Mouse (Mus musculus) ES-E14 (cell line): Measurements from ENCODE around the gene Elf4. TPM values are rescaled to one million over a fixed set of nuclear protein-coding genes. Genes with fewer than 3 reads are reported as not detected.
"Not testable (repeated sequence)": the region's sequence is repeated elsewhere in the genome, so short reads cannot be mapped to it uniquely, and the experiment has no call there.

Experiments used
- DNase-seq: peaks from one replicate; pipeline ENCODE4 v3.0.0-alpha.2; 2013; ENCODE audit warnings: low read depth, low spot score
- H3K27ac ChIP-seq: 2 replicates; pipeline ENCODE4 v1.5.1; 2012; ENCODE audit warnings: low read depth, mild to moderate bottlenecking, low read length, moderate library complexity, mixed read lengths; ENCODE audit not compliant: poor library complexity, insufficient read depth, severe bottlenecking
- H3K36me3 ChIP-seq: 2 replicates; pipeline ENCODE4 v1.6.1; 2012; ENCODE audit warnings: mild to moderate bottlenecking, low read length, moderate library complexity, mixed read lengths; ENCODE audit not compliant: control insufficient read depth, poor library complexity, insufficient read depth, severe bottlenecking
- H3K4me1 ChIP-seq, 2 experiments: fragments of 150-350 bp in 1 of 2; sonication (generic) in 1 of 2; 2 replicates each; pipeline ENCODE4 v1.6.1; 2012; ENCODE audit warnings: low read length in 2 of 2, mild to moderate bottlenecking in 1 of 2, mixed read lengths in 1 of 2; ENCODE audit not compliant: control insufficient read depth in 2 of 2, insufficient read depth in 2 of 2, poor library complexity in 1 of 2
- H3K4me3 ChIP-seq, 2 experiments: fragments of 150-350 bp in 1 of 2; sonication (generic) in 1 of 2; 2 replicates each; pipeline ENCODE4 v1.5.1; 2012; ENCODE audit warnings: low read length in 2 of 2, low read depth in 1 of 2, mild to moderate bottlenecking in 1 of 2, mixed read lengths in 1 of 2; ENCODE audit not compliant: insufficient read depth in 1 of 2, poor library complexity in 1 of 2, severe bottlenecking in 1 of 2
- H3K9ac ChIP-seq: 2 replicates; pipeline ENCODE4 v1.6.1; 2012; ENCODE audit warnings: low read depth, mild to moderate bottlenecking, low read length, mixed read lengths; ENCODE audit not compliant: poor library complexity, insufficient read depth, severe bottlenecking
- H3K9me3 ChIP-seq: fragments of 150-350 bp; sonication (generic); 2 replicates; pipeline ENCODE4 v1.6.1; 2012; ENCODE audit warnings: low read depth, mild to moderate bottlenecking, low read length; ENCODE audit not compliant: control insufficient read depth, insufficient read depth
- CHD2 ChIP-seq: IDR thresholded peaks from 2 replicates; pipeline ENCODE4 v1.6.1; 2014; ENCODE audit warnings: mild to moderate bottlenecking, low read depth, low read length, inconsistent platforms
- HCFC1 ChIP-seq: IDR thresholded peaks from 2 replicates; pipeline ENCODE4 v1.6.1; 2012; ENCODE audit warnings: low read length, inconsistent platforms, borderline replicate concordance; ENCODE audit not compliant: insufficient read depth
- MAFK ChIP-seq: IDR thresholded peaks from 2 replicates; pipeline ENCODE4 v1.6.1; 2014; ENCODE audit warnings: mild to moderate bottlenecking, low read depth, low read length, inconsistent platforms; ENCODE audit not compliant: insufficient read depth
- ZC3H11A ChIP-seq: IDR thresholded peaks from 2 replicates; pipeline ENCODE4 v1.6.1; 2012; ENCODE audit warnings: low read depth, mild to moderate bottlenecking, inconsistent platforms, low read length, borderline replicate concordance
- ZNF384 ChIP-seq: IDR thresholded peaks from 2 replicates; pipeline ENCODE4 v1.6.1; 2012; ENCODE audit warnings: low read depth, low read length, inconsistent platforms
- in situ Hi-C, 2 experiments: fragments of 600-800 bp; cut with MboI; formaldehyde crosslinking; loops; one replicate each; pipeline ENCODE4 v1.15.1; 2025; ENCODE audit warnings: low sequenced_read_pairs in 2 of 2, inconsistent platforms in 1 of 2; ENCODE audit not compliant: unreplicated experiment in 2 of 2
- total RNA-seq: library from RNA; depleted of rRNA; stranded (reverse); fragments of 300-350 nt; gene quantifications from 2 replicates; pipeline ENCODE4 v1.2.3, GENCODE M21; 2012

The Elf4 gene
- total RNA-seq, 1 experiment, result 2.7 TPM

GRCm38 (mm10) chrX:48444677-48445076 lies 18.3 kb downstream of the Elf4 start:
- H3K4me3 ChIP-seq, result no peak overlapping the region
- no peak overlapping the region for H3K9ac ChIP-seq
- DNase-seq, result no peak
- in situ Hi-C loops, result no loop called here
- no peaks in the 10 kb centered on the region for H3K9me3 ChIP-seq
- peaks cover 0 to 5% of the 10 kb centered on the region in 2 experiments; a peak in 1 of 4 replicates for H3K4me1 ChIP-seq
- no peak overlapping the region for H3K27ac ChIP-seq
- TF ChIP-seq HCFC1 (no peak), ZC3H11A (no peak), MAFK (no peak), CHD2 (no peak)
- H3K36me3 ChIP-seq, result no peaks in the 10 kb centered on the region

GRCm38 (mm10) chrX:48441954-48442353 lies 21.0 kb downstream of the Elf4 start:
- Histone ChIP-seq H3K9me3 (no peaks in the 10 kb centered on the region), H3K9ac (no peak overlapping the region), H3K36me3 (no peaks in the 10 kb centered on the region), H3K27ac (no peak overlapping the region), H3K4me1 (peaks cover 0 to 3% of the 10 kb centered on the region in 2 experiments; a peak in 1 of 4 replicates), H3K4me3 (no peak overlapping the region)
- DNase-seq, result no peak
- in situ Hi-C loops, result no loop called here
- TF ChIP-seq ZC3H11A (no peak), HCFC1 (no peak)

GRCm38 (mm10) chrX:48441548-48441947 lies 21.4 kb downstream of the Elf4 start:
- no peak for DNase-seq
- in situ Hi-C loops, result no loop called here
- TF ChIP-seq ZC3H11A, result no peak
- TF ChIP-seq ZNF384, result no peak
- no peak overlapping the region for H3K9ac ChIP-seq
- H3K4me1 ChIP-seq, result peaks cover 0 to 3% of the 10 kb centered on the region in 2 experiments; a peak in 1 of 4 replicates
- no peaks in the 10 kb centered on the region for H3K36me3 ChIP-seq
- H3K9me3 ChIP-seq, result no peaks in the 10 kb centered on the region
- H3K4me3 ChIP-seq, result no peak overlapping the region
- no peak overlapping the region for H3K27ac ChIP-seq

GRCm38 (mm10) chrX:48439036-48439435 lies 23.9 kb downstream of the Elf4 start:
- Histone ChIP-seq H3K4me1 (peaks cover 0 to 3% of the 10 kb centered on the region in 2 experiments; a peak in 1 of 4 replicates), H3K27ac (no peak overlapping the region), H3K9ac (no peak overlapping the region), H3K9me3 (no peaks in the 10 kb centered on the region), H3K36me3 (no peaks in the 10 kb centered on the region), H3K4me3 (no peak overlapping the region)
- TF ChIP-seq CHD2 (no peak), MAFK (no peak)
- DNase-seq, result no peak
- in situ Hi-C loops, result no loop called here

GRCm38 (mm10) chrX:48436082-48436481 lies 26.9 kb downstream of the Elf4 start:
- in situ Hi-C loops, H3K9ac ChIP-seq, DNase-seq, H3K4me3 ChIP-seq, H3K9me3 ChIP-seq, H3K27ac ChIP-seq, H3K36me3 ChIP-seq, H3K4me1 ChIP-seq: not testable (repeated sequence)
- TF ChIP-seq ZNF384, result 0 out of 2 replicates have a peak, but pooled peaks have one; percentile 6
